ENCODE assay signal across 17 mouse cellular contexts in genomic region chr6:8093556-8093955, GRCm38 (mm10).
"Had no signal": no experiment of that assay in that cellular context is flagged by ENCODE, and none has a peak within 500 bp of the region (broad histone marks: within the 10 kb centered on the region; RNA-seq: fewer than 3 reads in every experiment).

No protein-coding gene starts in this region.

- H3K4me1 ChIP-seq: intestine, embryonic 15.5 days; limb, embryonic 15.5 days had no signal

- H3K9ac ChIP-seq: intestine, embryonic 15.5 days; kidney, embryonic 15.5 days; limb, embryonic 12.5 days; limb, embryonic 15.5 days; liver, embryonic 14.5 days; liver, postnatal 0 days had no signal

- H3K9me3 ChIP-seq: intestine, embryonic 15.5 days; kidney, embryonic 15.5 days; limb, embryonic 12.5 days; limb, embryonic 15.5 days had no signal

- ATAC-seq: intestine, embryonic 15.5 days; liver, postnatal 0 days had no signal

- H3K36me3 ChIP-seq: intestine, embryonic 15.5 days; kidney, embryonic 15.5 days; limb, embryonic 12.5 days; limb, embryonic 15.5 days had no signal

- H3K4me2 ChIP-seq: intestine, embryonic 15.5 days; kidney, embryonic 15.5 days; limb, embryonic 12.5 days; limb, embryonic 15.5 days; liver, embryonic 11.5 days; midbrain, embryonic 11.5 days had no signal

- DNase-seq: kidney, adult 11 months; kidney, adult 8-10 months; kidney, postnatal 36 days; left cerebral cortex, postnatal 4 days; liver, postnatal 0 days; lung, postnatal 4 days; midbrain, embryonic 14.5 days; thymus, adult 2 months; thymus, postnatal 14 days; thymus, postnatal 4 days had no signal

- H3K27me3 ChIP-seq: intestine, embryonic 15.5 days; kidney, embryonic 15.5 days; limb, embryonic 12.5 days; limb, embryonic 15.5 days had no signal

- H3K27ac ChIP-seq: intestine, embryonic 15.5 days; kidney, embryonic 15.5 days; limb, embryonic 12.5 days; limb, embryonic 15.5 days; liver, embryonic 14.5 days had no signal

- H3K4me3 ChIP-seq: intestine, embryonic 15.5 days; kidney, embryonic 15.5 days; limb, embryonic 12.5 days; limb, embryonic 15.5 days had no signal
